Mouse (Mus musculus) c-Kit-positive CD71-positive TER-119-positive erythroid progenitor cells, embryonic 14.5 days (primary cell): ENCODE measurements around the gene Ankrd65.
"Not testable (repeated sequence)": the region's sequence is repeated elsewhere in the genome, so short reads cannot be mapped to it uniquely, and the experiment has no call there.

Experiments used
- DNase-seq: peaks from one replicate; pipeline ENCODE4 v3.0.0-alpha.2; 2013; ENCODE audit warnings: low spot score

Ankrd65 gene

GRCm38 (mm10) chr4:155790021-155790489, at the start of gene Ankrd65:
Gene Ankrd65 (plus strand): TSS chr4:155790439.
- no peak for DNase-seq

DNA sequence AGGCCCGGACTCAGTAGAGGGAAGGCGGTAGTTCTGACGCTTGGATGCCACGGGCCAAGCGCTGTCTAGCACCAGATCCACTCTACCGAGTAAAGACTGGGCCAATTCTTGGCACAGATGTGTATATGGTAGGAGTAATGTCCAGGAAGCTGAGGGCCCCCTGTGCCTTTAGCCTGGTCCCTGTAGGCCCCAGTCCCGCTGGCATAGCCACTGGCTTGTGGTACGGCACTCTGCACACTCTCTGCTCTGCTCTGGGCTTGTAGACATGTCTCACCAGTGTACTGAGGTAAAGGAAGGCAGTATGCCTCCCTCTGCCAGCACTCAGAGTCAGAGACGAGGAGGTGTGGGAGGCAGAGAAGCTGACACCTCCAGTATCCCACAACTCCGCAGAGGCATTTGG, 49.6 kb upstream of the Ankrd65 start:
- not testable (repeated sequence) for DNase-seq

DNA sequence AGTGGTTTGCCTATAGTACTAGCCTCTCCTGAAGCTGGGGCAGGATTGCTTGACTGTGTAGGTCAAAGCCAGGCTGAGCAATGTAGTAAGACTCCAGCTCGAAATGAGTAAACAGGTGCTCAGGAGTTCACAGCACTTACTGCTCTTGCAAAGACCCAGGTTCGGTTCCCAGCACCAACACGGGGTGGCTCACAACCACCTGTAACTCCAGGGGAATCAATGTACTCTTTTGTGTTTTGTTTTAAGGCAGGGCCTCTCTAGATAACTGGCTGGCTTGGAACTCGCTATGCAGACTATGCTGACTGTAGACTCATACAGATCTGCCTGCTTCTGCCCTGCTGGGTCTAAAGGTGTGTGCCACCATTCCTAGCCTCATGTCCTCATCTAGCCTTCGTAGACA, 47.6 kb upstream of the Ankrd65 start:
- DNase-seq, result no peak

DNA sequence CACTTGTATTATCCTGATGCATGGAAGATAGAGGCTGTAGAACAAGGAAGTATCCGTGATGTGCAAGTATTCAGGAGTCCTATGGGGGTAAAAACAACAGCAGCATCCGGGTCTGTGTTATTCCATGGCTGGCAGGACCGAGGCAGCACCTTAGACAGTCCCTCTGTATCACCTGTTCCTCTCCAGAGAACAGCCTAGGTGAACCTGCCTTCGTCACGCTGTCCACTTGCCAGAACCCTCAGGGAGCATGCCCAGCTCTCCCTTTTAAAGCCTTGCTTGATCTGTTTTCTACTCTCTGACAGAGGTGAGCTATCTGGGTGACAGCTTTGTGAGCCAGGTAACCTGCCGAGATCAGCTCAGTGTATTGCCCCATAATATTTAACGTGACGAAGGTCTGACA, 45.8 kb upstream of the Ankrd65 start:
- no peak for DNase-seq

GRCm38 (mm10) chr4:155745136-155745535, 45.1 kb upstream of the Ankrd65 start:
- DNase-seq, result no peak

GRCm38 (mm10) chr4:155746036-155746548, 44.1 kb upstream of the Ankrd65 start:
- no peak for DNase-seq

- DNase-seq, result no peak
Observed at GRCm38 (mm10) chr4:155746575-155747490, 43.4 kb upstream of the Ankrd65 start.

GRCm38 (mm10) chr4:155757011-155757410, 33.2 kb upstream of the Ankrd65 start:
- DNase-seq, result no peak

DNA sequence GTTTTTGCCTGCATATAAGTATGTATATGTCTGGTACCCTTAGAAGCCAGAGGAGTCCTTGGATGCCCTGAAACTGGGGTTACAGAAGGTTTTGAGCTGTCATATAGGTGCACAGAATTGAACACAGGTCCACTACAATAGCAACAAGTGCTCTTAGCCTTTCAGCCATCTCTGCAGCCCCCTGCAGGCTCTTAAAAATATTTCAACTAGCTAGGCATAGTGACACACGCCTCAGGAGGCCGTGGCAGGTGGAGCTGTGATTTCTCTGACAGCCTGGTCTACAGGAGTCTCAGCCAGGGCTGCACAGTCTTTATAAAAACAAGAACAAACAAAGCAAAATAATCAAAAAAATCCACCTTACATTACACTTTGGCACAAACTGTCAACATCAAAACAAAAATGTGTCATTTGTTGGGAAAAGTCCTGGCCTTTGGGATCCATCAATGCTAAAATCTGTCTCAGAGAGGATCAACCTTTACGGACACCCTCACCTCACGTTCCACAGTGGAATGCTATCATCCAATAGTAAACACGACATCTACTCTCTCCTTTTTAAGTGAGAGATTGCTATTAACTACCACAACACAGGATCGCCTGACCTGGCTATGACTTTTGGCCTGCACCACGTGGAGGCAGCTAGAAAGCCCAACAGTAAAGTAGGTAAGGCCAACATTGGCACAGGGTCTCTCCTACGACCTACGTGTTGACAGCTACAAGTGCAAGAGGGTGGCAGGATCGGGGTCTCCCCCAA, 30.2 kb upstream of the Ankrd65 start:
- DNase-seq, result peak; percentile 52

GRCm38 (mm10) chr4:155760613-155761355, 29.5 kb upstream of the Ankrd65 start, which contains the start of gene Atad3a:
Gene Atad3a (minus strand): TSS chr4:155761093.
- DNase-seq, result peak; percentile 93

DNA sequence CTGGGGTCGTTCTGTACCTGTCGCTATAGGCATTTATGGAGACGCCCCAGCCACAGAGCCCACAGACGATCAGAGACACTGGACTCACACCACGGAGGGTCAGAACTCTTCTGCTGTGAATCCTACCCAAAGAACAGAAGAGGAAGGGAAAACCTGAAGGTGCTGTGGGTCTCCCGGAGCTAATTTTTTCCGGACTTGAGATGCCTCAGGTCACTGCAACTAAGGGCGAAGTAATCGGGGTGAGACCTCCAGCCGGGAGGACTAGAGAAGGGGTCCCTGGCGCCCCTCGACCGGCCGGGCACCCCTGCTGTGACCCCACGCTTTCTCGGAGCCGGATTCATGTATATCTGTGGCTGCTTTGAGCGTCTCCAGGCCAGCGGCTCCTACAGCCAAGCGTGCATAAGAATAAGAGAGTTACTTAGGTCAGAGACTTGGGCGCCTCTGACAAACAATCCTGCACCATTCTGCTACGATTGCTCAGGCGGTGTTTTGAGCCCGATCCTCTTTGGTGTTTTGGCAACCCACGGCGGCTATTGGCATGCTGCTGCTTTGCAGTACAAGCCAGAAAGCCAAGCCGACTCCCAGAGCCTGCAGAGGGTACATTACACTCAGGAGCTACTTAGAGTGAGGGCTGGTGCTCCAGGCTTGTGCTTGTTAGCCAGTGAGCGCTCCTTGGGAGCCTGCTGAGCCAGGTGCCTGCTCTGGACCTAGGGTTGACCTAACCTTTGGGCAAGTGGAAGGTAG, 28.7 kb upstream of the Ankrd65 start:
- DNase-seq, result no peak

DNA sequence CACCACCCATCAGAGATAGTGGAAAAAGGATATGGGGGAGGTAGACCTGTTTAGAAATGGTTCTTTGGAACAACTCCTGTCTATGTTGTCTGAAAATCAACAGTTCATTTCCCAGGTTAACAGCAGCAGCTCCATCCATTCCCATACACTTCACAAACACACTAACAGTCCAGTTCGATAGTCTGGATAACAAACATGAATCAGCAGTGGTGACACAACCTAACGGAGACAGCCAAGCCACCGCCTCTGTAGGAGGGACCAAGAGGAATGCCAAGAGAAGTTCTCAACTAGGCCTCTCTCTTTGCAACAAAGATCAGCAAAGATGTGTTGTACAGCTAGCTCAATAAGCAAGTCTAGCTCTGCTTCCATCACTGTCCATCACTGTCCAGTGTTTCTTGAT, 27.9 kb upstream of the Ankrd65 start:
- no peak for DNase-seq

GRCm38 (mm10) chr4:155769496-155769879, 20.8 kb upstream of the Ankrd65 start:
- DNase-seq, result no peak

GRCm38 (mm10) chr4:155769880-155770512, 20.2 kb upstream of the Ankrd65 start:
- DNase-seq, result peak; percentile 82

DNA sequence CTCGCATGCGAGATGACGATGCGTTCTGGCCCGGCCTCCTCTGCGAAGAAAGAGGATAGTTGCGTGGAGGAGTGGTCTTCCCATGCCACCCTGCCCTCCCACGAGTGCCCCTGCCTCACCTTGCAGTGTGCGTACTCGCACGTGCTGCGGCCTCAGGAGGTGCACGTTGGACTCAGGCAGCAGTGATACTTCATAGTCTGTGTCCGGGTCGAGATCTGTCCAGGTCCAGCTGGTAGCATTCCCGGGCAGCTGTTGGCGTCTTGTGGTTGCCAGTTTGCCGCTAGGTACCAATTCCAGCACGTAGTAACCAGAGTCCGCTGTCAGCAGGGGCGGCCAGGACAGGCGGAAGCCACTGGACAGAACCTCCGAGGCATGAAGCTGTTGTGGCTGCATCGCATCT, 19.6 kb upstream of the Ankrd65 start:
- no peak for DNase-seq

DNA sequence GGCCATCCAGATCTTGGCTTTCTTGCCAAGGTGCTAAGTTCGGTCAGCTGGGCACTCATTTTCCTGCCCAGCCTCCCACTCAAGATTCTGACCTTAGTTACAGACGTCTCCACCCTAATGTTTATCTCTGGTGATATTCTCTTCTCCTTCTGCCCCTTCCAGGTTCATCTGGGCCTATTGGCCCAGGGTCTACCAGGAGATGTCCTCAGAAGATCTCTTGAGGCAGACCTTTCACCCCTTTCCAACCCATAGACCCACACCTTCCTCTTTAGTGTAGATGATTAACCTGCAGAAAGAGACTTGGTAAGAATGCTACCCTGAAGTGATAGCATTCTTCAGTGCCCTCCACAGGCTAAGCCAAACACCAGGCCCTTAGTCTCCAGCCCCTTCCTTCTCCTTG, 18.5 kb upstream of the Ankrd65 start:
- no peak for DNase-seq

- no peak for DNase-seq
Observed at GRCm38 (mm10) chr4:155772786-155773185, 17.5 kb upstream of the Ankrd65 start.

- no peak for DNase-seq
Observed at GRCm38 (mm10) chr4:155773335-155774078, 16.7 kb upstream of the Ankrd65 start.

DNA sequence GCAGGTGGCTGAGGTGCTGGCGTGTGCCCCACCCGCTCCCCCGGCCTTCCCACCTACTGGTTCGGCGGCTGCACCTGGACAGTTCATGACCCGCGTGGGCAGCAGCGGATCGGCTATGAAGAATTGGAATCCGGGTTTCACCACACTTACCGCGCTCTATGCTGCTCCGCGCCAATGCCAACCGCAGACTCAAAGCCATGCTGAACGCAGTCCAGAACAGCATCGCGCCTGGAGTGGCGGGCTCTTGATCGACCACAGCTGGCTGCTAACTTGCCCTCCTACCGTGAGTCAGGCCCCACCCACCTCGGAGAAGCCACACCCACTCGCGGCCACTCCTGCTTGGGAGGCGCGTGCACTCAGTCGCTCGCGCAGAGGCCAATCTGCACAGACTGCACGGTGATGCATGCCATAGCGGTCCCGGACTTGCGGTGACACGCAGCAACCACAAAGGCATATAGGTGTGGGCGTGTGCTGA, 15.9 kb upstream of the Ankrd65 start, which contains the start of gene Vwa1:
TSS of gene Vwa1 (minus strand) at position 419 of the 475 bp plus-strand sequence.
- peak; percentile 65 for DNase-seq
